Mouse (Mus musculus): ENCODE measurements around the gene Pde10a. TPM values are rescaled to one million over a fixed set of nuclear protein-coding genes. Genes with fewer than 3 reads are reported as not detected.
A peak's percentile ranks its signal among the peaks of the same experiment; 100 is the strongest.

The Pde10a gene
- polyA plus RNA-seq, 1 experiment from 2014 or later = 4.8 TPM

GRCm38 (mm10) chr17:8892193-8892985, 367.2 kb downstream of the Pde10a start:
- Histone ChIP-seq H3K36me3 (ENCODE audit: control insufficient read depth, insufficient read depth, low read length) (no peaks in the 10 kb centered on the region), H3K27me3 (ENCODE audit: control insufficient read depth, insufficient read depth, low read length) (no peaks in the 10 kb centered on the region), H3K4me3 (ENCODE audit: low read depth, low read length) (no peak overlapping the region), H3K9ac (ENCODE audit: low read length) (no peak overlapping the region), H3K4me2 (no peak overlapping the region), H3K9me3 (ENCODE audit: control insufficient read depth, low read length) (no peaks in the 10 kb centered on the region), H3K27ac (ENCODE audit: low read depth, low read length) (no peak overlapping the region), H3K4me1 (ENCODE audit: control insufficient read depth, insufficient read depth, low read length) (no peaks in the 10 kb centered on the region)
- WGBS = 87% methylated on average over 13 of the region's 13 CpGs
- no peak for ATAC-seq (ENCODE audit: low FRiP score)
- peak; percentile 76 for DNase-seq (ENCODE audit: low spot score, missing footprints)

- ATAC-seq (ENCODE audit: low FRiP score) (no peak), DNase-seq (ENCODE audit: low spot score, missing footprints) (peak; percentile 66)
- 80% methylated on average over 14 of the region's 14 CpGs for WGBS
- no peak overlapping the region for H3K9ac ChIP-seq (ENCODE audit: low read length)
- H3K27ac ChIP-seq (ENCODE audit: low read depth, low read length) = no peak overlapping the region
- H3K9me3 ChIP-seq (ENCODE audit: control insufficient read depth, low read length) = no peaks in the 10 kb centered on the region
- no peaks in the 10 kb centered on the region for H3K27me3 ChIP-seq (ENCODE audit: control insufficient read depth, insufficient read depth, low read length)
- H3K36me3 ChIP-seq (ENCODE audit: control insufficient read depth, insufficient read depth, low read length) = no peaks in the 10 kb centered on the region
- H3K4me3 ChIP-seq (ENCODE audit: low read depth, low read length) = no peak overlapping the region
- H3K4me1 ChIP-seq (ENCODE audit: control insufficient read depth, insufficient read depth, low read length) = no peaks in the 10 kb centered on the region
- no peak overlapping the region for H3K4me2 ChIP-seq
These were observed 370.8 kb downstream of the Pde10a start for GRCm38 (mm10) chr17:8895991-8896390.

- no peak for ATAC-seq (ENCODE audit: low FRiP score)
- H3K27ac ChIP-seq (ENCODE audit: low read depth, low read length) = no peak overlapping the region
- H3K9ac ChIP-seq (ENCODE audit: low read length) = no peak overlapping the region
- H3K4me2 ChIP-seq = no peak overlapping the region
- peak; percentile 41 for DNase-seq (ENCODE audit: low spot score, missing footprints)
- H3K4me1 ChIP-seq (ENCODE audit: control insufficient read depth, insufficient read depth, low read length) = no peaks in the 10 kb centered on the region
- H3K4me3 ChIP-seq (ENCODE audit: low read depth, low read length) = no peak overlapping the region
- no peaks in the 10 kb centered on the region for H3K27me3 ChIP-seq (ENCODE audit: control insufficient read depth, insufficient read depth, low read length)
- H3K36me3 ChIP-seq (ENCODE audit: control insufficient read depth, insufficient read depth, low read length) = no peaks in the 10 kb centered on the region
- no peaks in the 10 kb centered on the region for H3K9me3 ChIP-seq (ENCODE audit: control insufficient read depth, low read length)
- 85% methylated on average over 10 of the region's 10 CpGs for WGBS
These were observed 372.6 kb downstream of the Pde10a start for GRCm38 (mm10) chr17:8897749-8898148.

GRCm38 (mm10) chr17:8898221-8898620, 373.0 kb downstream of the Pde10a start:
- Histone ChIP-seq H3K4me3 (ENCODE audit: low read depth, low read length) (no peak overlapping the region), H3K4me2 (no peak overlapping the region), H3K4me1 (ENCODE audit: control insufficient read depth, insufficient read depth, low read length) (no peaks in the 10 kb centered on the region), H3K27ac (ENCODE audit: low read depth, low read length) (no peak overlapping the region), H3K9ac (ENCODE audit: low read length) (no peak overlapping the region), H3K27me3 (ENCODE audit: control insufficient read depth, insufficient read depth, low read length) (no peaks in the 10 kb centered on the region), H3K9me3 (ENCODE audit: control insufficient read depth, low read length) (no peaks in the 10 kb centered on the region), H3K36me3 (ENCODE audit: control insufficient read depth, insufficient read depth, low read length) (no peaks in the 10 kb centered on the region)
- DNase-seq (ENCODE audit: low spot score, missing footprints) (peak; percentile 65), ATAC-seq (ENCODE audit: low FRiP score) (no peak)
- WGBS = 83% methylated on average over 8 of the region's 8 CpGs

- H3K27ac ChIP-seq (ENCODE audit: low read depth, low read length) = no peak overlapping the region
- no peak overlapping the region for H3K9ac ChIP-seq (ENCODE audit: low read length)
- no peaks in the 10 kb centered on the region for H3K36me3 ChIP-seq (ENCODE audit: control insufficient read depth, insufficient read depth, low read length)
- 90% methylated on average over 7 of the region's 7 CpGs for WGBS
- ATAC-seq (ENCODE audit: low FRiP score) (no peak), DNase-seq (ENCODE audit: low spot score, missing footprints) (no peak)
- H3K4me1 ChIP-seq (ENCODE audit: control insufficient read depth, insufficient read depth, low read length) = no peaks in the 10 kb centered on the region
- H3K9me3 ChIP-seq (ENCODE audit: control insufficient read depth, low read length) = no peaks in the 10 kb centered on the region
- H3K27me3 ChIP-seq (ENCODE audit: control insufficient read depth, insufficient read depth, low read length) = no peaks in the 10 kb centered on the region
- no peak overlapping the region for H3K4me3 ChIP-seq (ENCODE audit: low read depth, low read length)
- no peak overlapping the region for H3K4me2 ChIP-seq
These were observed 374.0 kb downstream of the Pde10a start for GRCm38 (mm10) chr17:8899212-8899611.

- no peak overlapping the region for H3K4me3 ChIP-seq (ENCODE audit: low read depth, low read length)
- H3K36me3 ChIP-seq (ENCODE audit: control insufficient read depth, insufficient read depth, low read length) = no peaks in the 10 kb centered on the region
- no peak overlapping the region for H3K9ac ChIP-seq (ENCODE audit: low read length)
- no peak overlapping the region for H3K27ac ChIP-seq (ENCODE audit: low read depth, low read length)
- WGBS = 90% methylated on average over 5 of the region's 5 CpGs
- no peaks in the 10 kb centered on the region for H3K9me3 ChIP-seq (ENCODE audit: control insufficient read depth, low read length)
- no peak for DNase-seq (ENCODE audit: low spot score, missing footprints)
- H3K4me1 ChIP-seq (ENCODE audit: control insufficient read depth, insufficient read depth, low read length) = no peaks in the 10 kb centered on the region
- no peak overlapping the region for H3K4me2 ChIP-seq
- ATAC-seq (ENCODE audit: low FRiP score) = no peak
- no peaks in the 10 kb centered on the region for H3K27me3 ChIP-seq (ENCODE audit: control insufficient read depth, insufficient read depth, low read length)
These were observed 378.5 kb downstream of the Pde10a start for GRCm38 (mm10) chr17:8903555-8904283.

GRCm38 (mm10) chr17:8910571-8910970, 385.4 kb downstream of the Pde10a start:
- ATAC-seq (ENCODE audit: low FRiP score) (no peak), DNase-seq (ENCODE audit: low spot score, missing footprints) (peak; percentile 47)
- Histone ChIP-seq H3K4me2 (no peak overlapping the region), H3K9ac (ENCODE audit: low read length) (no peak overlapping the region), H3K4me3 (ENCODE audit: low read depth, low read length) (no peak overlapping the region), H3K36me3 (ENCODE audit: control insufficient read depth, insufficient read depth, low read length) (no peaks in the 10 kb centered on the region), H3K27me3 (ENCODE audit: control insufficient read depth, insufficient read depth, low read length) (no peaks in the 10 kb centered on the region), H3K9me3 (ENCODE audit: control insufficient read depth, low read length) (no peaks in the 10 kb centered on the region), H3K4me1 (ENCODE audit: control insufficient read depth, insufficient read depth, low read length) (no peaks in the 10 kb centered on the region), H3K27ac (ENCODE audit: low read depth, low read length) (no peak overlapping the region)
- 74% methylated on average over 5 of the region's 5 CpGs for WGBS

GRCm38 (mm10) chr17:8912933-8913332, 387.8 kb downstream of the Pde10a start:
- WGBS = 90% methylated on average over 3 of the region's 3 CpGs
- H3K27me3 ChIP-seq (ENCODE audit: control insufficient read depth, insufficient read depth, low read length) = no peaks in the 10 kb centered on the region
- H3K9me3 ChIP-seq (ENCODE audit: control insufficient read depth, low read length) = no peaks in the 10 kb centered on the region
- DNase-seq (ENCODE audit: low spot score, missing footprints) = no peak
- H3K4me2 ChIP-seq = no peak overlapping the region
- H3K27ac ChIP-seq (ENCODE audit: low read depth, low read length) = no peak overlapping the region
- no peaks in the 10 kb centered on the region for H3K4me1 ChIP-seq (ENCODE audit: control insufficient read depth, insufficient read depth, low read length)
- H3K9ac ChIP-seq (ENCODE audit: low read length) = no peak overlapping the region
- H3K4me3 ChIP-seq (ENCODE audit: low read depth, low read length) = no peak overlapping the region
- no peak for ATAC-seq (ENCODE audit: low FRiP score)
- no peaks in the 10 kb centered on the region for H3K36me3 ChIP-seq (ENCODE audit: control insufficient read depth, insufficient read depth, low read length)

- H3K27me3 ChIP-seq (ENCODE audit: control insufficient read depth, insufficient read depth, low read length) = no peaks in the 10 kb centered on the region
- no peak for ATAC-seq (ENCODE audit: low FRiP score)
- peak; percentile 61 for DNase-seq (ENCODE audit: low spot score, missing footprints)
These were observed 390.5 kb downstream of the Pde10a start for GRCm38 (mm10) chr17:8915693-8916092.

More at GRCm38 (mm10) chr17:8915693-8916092, 390.5 kb downstream of the Pde10a start:
- Histone ChIP-seq H3K36me3 (ENCODE audit: control insufficient read depth, insufficient read depth, low read length) (no peaks in the 10 kb centered on the region), H3K4me3 (ENCODE audit: low read depth, low read length) (no peak overlapping the region), H3K4me2 (no peak overlapping the region), H3K27ac (ENCODE audit: low read depth, low read length) (no peak overlapping the region), H3K4me1 (ENCODE audit: control insufficient read depth, insufficient read depth, low read length) (no peaks in the 10 kb centered on the region), H3K9me3 (ENCODE audit: control insufficient read depth, low read length) (no peaks in the 10 kb centered on the region), H3K9ac (ENCODE audit: low read length) (no peak overlapping the region)

Measured in midbrain, embryonic 11.5 days (tissue).